Mouse (Mus musculus): Measurements from ENCODE around the gene Dlec1.

The Dlec1 gene

DNA sequence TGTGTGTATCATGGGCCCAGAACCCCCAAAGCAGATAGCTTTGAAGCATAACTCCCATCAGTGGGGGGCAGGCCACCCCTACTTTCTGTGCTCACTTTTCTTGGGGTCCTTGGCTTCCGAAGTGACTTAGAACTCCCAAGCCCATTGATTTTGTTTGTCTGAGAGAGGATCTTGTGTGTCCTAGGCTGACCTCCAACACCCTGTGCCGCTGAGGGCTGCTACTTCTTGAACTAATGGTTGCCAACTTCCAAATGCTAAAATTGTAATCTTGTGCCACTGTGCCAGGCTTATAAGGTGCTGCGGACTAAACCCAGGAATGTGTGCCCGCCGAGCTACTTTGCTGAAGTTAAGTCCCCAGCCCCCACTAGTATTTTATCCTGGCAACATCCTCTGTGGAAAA is 11.8 kb upstream of the Dlec1 start:
- no peak for DNase-seq (ENCODE audit: low spot score)

DNA sequence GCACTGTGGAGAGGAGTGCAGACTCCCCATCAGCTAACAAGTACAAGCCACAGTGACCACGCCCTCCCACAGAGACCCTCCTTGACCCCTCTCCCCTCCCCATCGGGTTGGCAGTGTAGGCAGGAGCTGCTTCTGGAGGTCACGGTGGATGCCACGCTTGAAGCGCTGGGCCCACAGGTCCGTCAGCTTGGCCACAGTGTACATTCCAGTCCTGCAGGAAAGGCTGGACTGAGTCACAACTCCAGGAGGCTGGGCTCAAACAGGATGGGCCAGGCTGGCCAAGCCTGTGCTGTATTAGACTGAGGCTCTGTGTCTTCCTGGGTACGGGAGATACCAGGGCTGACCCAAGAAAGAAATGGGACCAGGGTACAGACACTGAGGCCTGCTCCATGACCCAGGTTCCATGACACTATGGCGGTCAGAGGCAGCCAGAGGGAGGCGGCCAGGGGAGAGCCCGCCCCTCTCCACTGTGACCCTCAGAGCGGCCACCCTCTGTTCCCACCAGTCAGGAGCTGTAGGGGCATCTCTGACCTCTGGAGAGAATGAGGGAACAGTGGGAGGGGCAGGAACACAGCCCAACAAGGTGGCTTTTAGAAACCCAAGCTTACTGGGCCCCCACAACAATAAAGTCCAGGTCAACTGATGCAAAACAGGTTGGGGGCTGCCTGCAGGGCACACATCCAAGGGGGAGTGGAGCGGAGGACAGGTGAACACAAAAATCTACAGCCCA is 10.5 kb upstream of the Dlec1 start:
- DNase-seq (ENCODE audit: low spot score), result no peak

DNA sequence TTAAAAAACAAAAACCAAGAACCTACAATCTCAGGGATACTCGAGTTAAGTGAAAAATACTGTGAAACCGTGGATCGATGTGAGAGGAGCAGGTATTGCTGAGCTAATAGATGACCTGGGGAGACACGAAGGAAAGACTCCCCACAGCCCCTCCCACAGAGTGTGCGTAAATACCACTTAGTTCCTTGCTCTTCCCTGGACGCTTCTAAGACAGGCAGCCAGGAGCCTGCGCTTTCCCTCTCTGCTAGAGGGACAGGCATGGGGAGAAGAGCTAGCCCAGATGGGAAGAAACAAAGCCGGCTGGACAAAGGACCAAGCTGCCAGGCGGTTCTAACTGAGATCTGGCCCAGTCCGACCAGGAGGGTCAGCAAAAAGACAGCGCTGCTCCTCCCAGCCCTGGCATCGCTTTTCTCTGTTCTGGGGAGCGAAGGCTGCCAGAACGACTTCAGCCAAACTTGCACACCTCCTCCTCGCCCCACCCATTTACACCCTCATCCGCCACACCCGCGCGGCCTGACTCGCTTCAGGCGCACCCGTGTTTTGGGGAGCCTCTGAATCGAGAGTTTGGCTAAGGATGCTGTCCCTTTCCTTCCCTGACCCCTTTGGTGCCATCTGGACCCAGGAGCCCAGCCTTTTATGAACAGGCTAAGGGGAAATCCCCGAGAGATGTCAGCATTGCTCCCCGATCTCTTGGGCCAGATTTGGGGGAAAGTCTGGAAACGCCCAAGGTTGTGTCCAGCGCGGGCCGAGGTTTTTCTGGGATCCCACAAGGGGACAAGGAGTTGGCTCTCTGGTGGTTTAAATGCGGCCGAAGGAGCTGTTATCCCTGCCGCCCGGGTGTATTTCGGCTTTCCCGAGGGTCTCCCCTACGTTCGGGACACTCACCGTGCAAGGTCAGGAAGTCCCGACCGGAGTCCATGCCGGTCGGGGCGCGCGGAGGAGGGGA is 9.5 kb upstream of the Dlec1 start:
- DNase-seq (ENCODE audit: low spot score), result peak; percentile 40

DNA sequence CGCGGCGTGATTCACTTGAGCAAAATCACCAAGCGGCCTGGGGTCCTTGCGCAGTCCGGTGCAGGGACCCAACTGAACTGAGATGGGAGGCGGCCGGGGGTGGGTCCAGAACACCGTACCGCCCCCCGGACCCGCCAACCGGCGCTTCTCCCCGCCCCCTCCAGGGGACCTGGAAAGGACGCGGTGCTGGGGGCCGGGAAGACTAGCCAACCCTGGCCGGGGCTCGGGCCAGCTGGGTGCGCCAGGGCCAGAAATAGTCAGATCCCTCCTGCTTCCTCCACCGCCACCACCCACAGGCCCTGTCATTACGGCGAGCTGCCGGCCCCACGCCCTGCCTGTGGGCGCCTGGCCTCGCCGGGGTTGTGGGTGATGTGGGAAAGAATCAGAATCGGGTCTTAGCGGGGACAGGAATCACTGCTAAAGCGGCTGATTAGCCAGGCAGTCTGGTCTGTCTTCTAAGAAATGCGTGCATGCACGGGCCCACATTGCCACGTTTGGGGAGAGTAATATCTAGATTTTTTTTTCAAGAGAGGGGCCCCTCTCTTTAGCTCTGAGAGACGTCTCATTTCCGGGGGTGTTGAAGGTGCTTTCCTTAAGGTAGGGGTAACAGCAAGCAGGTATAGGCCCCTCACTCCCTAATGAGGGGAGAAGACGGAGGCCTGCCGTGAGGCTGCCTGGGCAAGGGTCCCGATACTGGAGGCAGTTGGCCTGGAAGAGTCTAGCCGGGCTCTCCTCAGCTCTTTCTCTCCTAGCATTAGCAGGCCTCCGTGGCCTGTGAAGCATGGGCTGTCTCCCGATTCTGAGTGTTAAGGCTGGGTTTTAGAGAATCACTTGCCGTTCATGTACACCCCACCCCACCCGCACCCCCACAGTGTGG is 8.6 kb upstream of the Dlec1 start, which contains the start of gene Plcd1:
Gene Plcd1, minus strand, starts transcription at position 84 of the 877 bp plus-strand sequence.
- DNase-seq (ENCODE audit: low spot score), result peak; percentile 87

DNA sequence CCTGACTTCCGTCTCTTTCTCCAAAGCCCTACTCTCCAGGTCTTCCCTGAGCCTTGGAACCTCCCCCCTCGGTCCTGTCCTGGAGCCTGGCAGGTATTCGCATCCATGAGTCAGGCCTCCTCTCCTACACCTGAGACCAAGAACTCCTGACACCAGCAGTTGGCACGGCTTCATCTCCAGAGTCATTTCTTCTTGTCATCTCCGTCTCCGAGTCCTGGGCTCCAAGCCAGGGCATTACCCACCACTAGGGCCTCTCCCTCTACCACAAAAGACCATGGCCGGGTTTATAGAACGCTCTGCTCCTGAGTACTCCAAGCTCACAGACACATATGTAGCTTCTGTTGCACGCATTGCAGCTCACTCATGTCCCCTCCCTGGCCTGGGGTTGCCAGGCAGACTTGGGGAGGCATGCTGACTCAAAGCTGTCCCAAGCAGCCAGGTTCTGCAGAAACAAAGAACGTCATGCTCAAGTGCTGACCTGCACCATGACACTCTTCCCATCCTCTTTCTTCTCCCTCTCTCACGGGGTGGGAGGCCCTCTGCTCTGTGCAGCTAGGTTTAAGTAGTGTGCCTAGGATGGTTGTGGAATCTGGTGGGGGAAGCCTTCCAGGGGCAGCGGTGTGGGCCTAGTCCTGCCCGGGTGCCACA is 7.7 kb upstream of the Dlec1 start:
- DNase-seq (ENCODE audit: low spot score), result no peak

DNA sequence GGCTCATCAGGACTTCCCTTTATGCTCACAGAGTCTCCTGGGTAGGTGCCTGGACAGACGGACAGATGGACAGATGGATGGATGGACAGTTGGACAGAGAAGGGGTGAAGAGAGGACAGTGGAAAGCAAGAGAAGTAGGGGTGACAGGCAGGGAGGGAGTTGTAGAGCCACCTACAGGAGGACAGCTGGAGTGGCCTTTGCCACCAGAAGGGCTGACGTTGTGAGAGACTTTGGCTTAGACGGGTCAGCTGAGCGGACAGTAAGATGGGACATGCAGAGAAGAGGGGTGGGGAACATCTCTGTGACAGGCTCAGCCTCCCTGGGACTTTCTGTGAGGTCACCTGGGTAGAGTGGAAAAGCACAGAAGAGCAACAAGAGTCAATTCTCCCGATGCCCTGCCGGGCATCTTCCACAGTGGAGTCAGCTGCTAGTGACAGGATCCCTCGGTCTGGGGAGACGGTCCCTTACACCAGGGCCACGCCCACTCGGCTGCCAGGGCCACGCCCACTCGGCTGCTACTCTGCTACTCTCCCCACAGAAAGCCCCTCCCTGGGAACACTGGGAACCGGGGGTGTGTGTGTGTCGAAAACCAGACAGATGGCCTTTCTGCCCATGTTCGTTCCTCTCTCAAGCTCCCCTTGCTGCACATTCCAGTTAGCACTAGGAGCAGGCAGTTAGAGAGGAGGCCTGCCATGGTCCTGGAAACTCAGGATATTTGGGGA is 1.9 kb upstream of the Dlec1 start:
- DNase-seq (ENCODE audit: low spot score), result peak; percentile 24

DNA sequence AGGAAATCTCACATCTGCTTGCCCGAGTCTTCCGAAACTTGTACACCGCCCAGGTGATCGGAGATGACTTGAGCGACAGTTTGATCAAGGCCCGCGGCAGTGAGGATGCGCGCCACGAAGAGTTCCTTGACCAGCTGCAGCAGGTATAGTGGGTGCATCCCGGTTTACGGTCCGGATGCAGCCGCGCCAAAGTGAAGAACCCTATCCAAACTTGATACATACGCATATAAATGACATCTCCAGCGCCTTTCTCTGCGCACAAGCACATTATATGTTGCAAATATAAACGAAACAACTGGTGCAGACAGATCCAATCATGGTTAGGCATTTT is 470 bp downstream of the Dlec1 start:
- no peak for DNase-seq (ENCODE audit: low spot score)

DNA sequence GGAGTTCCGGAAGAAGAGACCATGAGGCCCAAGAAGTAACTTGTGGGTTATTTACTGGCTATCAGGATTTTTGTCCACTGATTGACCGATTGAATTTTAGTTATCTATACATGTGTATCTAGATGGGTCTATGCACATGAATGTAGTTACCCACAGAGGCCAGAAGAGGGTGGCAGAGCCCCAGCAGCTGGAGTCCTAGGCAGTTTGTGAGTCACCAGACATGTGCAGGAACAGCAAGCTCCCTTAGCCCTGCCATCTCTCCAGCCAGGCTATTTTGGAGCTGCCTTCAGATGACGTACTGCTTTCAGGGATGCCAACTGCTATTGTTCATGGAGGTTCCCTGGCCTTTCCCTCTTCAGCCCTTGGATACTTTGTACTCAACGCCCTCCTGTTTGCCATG is 5.3 kb downstream of the Dlec1 start:
- DNase-seq (ENCODE audit: low spot score), result no peak

DNA sequence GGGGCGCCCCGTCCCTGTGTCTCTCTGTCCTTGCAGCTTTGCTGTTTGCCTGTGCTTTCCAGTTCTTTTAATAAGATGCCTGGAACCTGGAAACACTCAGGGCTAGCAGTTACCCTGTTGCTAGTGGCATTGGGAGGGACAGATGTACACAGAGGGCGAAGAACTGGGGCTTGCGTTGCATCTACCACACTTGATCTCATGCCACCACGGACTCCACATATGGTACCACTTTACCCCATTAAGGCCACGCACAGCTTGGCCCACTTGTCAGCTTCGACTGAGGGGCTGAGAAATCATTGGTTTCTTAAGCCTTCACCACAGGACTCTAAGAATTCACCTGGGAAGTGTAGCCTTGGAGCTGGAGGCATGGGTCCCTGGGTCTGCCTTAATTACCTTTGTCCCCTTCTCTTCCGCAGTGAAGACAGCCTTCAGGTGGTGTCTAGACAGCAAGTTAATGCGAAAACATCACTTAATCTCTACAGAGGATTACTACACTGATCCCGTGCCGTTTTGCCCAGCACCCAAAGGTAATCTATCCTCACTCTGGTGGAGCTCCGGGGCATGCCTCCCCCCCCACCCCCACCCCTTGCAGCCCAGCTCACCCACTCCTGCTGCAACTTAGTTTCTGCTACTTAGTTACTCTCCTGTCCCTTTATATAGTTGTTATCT is 7.5 kb downstream of the Dlec1 start:
- DNase-seq (ENCODE audit: low spot score), result no peak

DNA sequence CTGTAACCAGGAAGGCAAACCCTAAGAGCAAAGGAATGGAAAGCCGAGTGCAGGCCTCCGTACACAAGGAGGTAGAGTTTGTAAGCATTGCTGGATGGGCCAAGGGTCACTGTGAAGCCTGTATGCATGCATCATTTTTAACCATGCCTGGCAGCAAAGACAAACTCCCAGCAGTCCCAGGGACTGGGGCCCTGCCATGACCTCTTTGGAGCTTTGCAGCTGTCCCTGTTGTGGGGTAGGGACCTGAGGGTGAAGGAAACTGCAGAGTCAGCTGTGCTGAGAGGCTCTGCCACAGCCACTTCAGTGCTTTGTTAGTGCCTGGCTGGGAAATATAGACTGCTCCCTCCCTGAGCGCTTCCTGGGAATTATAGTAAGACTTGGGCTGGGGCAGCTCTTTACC is 8.4 kb downstream of the Dlec1 start:
- DNase-seq (ENCODE audit: low spot score), result no peak

DNA sequence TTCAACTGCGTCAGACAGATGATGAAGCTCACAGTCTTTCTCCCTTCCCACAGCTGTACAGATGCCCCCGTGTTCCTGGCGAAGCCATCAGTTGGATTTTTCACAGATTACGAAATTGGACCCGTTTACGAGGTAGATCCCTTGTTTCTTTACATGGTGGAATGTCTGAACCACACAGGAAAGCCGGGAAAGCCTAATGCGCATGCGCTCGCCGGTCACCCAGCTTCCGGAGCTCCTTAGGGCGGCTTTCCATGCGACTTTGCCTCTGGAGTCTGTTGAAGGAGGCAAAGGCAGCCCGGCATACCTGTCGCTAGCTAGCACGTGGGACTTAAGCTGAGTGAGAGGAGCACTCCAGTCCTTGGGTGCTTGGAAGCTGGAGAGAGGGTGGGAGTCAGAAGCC is 12.6 kb downstream of the Dlec1 start:
- DNase-seq (ENCODE audit: low spot score), result no peak

DNA sequence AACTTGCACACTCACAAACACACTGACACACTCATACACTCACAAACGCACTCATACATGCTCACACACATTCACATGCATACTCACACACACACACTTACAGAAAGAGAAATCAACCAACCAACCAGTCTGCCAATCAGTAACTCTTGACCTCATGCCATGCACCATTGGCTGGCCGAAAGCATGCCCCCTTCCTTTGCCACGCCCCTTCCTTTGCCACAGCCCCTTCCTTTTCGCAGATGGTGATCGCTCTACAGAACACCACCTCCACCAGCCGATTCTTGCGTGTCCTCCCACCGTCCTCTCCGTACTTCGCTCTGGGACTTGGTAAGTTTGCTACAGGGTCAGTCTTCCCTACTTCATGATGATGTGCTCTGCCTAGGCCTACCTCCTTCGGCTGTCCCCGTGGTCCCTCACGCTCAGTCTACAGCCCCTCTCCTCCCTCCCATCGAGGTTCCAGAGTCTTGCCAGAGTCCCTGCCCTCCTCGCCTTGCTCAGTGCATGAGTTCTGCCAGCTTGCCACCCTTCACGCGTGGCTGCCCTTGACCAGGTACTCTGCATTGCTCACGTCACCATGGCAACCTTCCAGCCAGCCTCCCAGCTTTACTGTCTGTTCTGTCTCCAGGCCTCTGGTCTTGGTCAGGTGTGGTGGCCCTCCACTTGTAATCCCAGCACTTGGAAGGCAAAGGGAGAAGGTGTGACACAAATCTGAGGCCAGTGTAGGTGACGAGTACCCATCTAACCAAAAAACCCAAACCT is 17.3 kb downstream of the Dlec1 start:
- DNase-seq (ENCODE audit: low spot score), result no peak

DNA sequence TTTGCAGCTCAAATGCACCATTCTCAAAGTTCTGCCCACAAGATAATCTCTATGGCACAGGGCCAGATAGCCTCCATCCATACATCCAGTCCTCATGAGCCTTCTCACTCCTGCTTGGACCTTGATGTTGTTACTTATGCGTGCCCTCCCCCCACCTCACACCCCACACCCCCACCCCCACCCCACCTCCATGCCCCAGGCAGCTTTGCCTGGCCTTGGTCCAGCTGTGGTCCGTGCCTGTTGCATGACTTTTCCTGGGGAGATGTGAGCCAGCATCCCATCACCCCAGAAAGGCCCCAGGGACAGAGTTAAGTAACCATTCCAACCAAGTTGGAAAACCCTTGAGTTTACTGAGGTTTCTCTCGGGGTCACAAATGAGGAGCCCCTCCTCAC is 17.9 kb downstream of the Dlec1 start:
- no peak for DNase-seq (ENCODE audit: low spot score)

DNA sequence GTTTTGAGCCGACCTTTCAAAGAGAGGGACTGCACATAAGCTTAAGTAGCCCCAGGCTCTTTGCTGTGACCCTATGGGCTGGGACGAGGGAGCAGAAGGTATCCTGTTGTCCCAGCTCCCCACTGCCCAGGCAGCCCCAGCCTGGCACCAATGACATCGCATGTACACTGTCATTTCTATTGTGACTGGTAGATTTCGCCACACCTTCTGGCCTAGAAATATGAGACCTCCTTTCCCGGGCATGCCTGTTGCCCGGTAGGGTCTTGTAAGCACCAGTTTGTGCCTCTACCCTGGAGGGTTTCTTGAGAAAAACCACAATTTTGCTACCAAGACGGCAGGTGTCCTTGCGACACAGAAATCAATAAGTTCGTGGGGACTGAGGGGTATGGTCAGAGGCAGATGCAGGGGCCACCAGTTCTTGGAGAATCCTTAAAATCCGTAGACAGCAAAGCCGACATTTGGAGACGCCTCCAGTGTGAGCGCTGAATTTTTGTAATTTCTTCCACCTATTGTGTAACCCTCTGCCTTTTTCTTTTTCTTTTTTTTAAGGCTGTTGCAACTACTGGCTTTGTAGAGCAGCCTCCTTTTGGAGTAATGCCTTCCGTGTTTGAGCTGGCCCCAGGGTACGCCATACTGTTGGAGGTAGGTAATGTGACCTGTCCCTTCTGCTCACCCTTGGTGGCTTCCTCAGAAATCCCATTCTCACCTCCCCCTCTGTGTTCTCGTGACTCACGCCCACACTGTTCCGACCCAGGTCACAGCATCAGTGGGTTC is 20.5 kb downstream of the Dlec1 start:
- no peak for DNase-seq (ENCODE audit: low spot score)

DNA sequence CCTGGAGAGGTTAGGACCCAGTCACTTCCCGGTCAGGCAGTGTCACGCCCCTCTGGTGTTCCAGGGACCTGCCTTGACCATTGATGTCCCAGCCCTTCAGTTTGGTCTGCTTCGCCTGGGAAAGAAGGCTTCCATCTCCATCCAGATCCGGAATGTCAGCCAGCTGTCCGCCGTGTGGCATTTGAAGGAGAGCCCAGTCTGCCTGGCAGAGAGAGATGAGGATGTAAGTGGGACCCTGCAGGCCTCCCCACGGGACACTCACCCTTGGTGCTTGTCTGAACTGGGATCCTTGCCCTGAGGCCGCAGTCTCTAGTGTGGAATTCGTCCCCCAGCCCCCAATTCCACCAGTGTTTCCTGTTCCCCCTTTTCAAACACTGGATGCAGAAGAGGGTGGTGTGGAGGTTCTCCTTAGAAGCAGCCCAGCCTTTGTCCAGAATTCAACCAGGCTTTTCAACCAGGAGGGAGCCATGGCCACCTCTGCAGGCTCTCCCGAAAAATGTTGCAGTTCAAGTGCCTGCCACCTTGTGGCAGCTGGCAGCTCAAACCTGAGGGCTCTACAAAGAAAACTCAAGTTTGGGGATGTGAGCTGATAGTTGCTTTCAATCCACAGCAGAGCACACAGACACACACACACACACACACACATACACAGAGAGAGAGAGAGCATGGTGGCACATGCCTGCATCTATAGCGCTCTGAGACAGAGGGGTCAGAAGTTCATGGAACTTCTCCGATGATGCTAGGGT is 26.3 kb downstream of the Dlec1 start:
- DNase-seq (ENCODE audit: low spot score), result no peak

DNA sequence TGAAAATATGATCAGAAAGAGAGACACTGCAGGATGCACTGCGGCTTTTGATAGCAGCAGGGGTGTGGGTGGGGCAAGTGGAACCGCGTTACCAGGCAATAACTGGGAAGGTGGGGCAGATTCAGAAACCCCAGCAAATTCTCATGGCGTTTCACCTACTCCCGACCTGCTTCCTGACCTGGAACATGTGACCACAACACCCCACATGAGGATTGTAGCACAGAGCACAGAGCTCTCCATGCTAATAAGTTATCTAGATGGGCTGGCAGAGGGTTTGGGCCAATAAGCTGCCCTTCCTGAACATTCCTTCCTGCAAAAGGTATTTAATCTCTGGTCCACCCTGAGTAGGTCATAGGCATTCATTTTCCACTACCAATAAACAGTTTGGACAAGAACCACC is 28.4 kb downstream of the Dlec1 start:
- DNase-seq (ENCODE audit: low spot score), result no peak

DNA sequence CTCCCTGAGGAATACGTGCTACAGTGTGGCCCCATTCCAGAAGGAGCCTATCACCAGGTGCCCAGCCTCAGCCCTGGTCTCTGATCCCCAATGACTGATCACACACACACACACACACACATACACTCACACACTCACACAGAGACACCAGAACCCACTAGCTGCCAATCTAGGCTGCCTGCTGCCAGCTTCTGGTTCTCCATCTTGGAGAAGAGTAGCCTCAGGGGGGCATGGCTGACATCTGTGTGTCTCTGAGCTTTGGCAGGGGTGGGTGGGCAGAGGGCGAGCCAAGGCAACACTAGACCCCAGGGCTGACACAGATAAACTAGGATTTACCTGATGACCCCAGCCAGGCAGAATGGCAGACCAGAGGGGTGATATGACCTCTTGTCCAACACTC is 36.6 kb downstream of the Dlec1 start:
- no peak for DNase-seq (ENCODE audit: low spot score)

DNA sequence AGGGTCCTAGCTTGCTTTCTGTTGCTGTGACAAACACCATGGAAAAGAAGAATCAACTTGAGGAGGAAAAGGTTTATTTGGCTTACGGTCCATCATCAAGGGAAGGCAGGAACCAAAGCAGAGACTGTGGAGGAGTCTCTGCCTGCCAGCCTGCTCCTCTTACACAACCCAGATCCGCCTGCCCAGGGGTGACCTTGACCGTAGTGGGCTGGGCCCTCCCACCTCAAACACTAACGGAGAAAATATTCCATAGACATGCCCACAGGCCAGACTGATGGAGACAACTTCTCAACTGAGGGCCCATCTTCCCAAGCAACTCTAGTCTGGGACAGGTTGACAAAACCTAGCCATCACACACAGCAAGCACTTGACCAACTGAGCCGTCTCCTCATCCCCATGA is 39.8 kb downstream of the Dlec1 start:
- DNase-seq (ENCODE audit: low spot score), result no peak
